8 mouse cellular contexts compared by ENCODE assay signal in genomic region chr10:24596003-24596868, GRCm38 (mm10). TPM values are rescaled to one million over a fixed set of nuclear protein-coding genes. Genes with fewer than 3 reads are reported as not detected.
DNase-seq lines count a peak whose midpoint lies in the region; ATAC-seq and TF ChIP-seq lines count a peak whose summit lies in the region.

No protein-coding gene starts in this region.

- peak overlapping the region; percentile 31; the same call in 1 of the 2 replicates for H3K4me3 ChIP-seq in thymus, adult 2 months (ENCODE audit: control insufficient read depth, insufficient read depth, low read length)
- H3K4me3 ChIP-seq in embryonic facial prominence, embryonic 10.5 days = peak overlapping the region; percentile 83
- H3K4me3 ChIP-seq in heart, embryonic 13.5 days = peak overlapping the region; percentile 86
- H3K4me3 ChIP-seq in midbrain, embryonic 10.5 days = peak overlapping the region; percentile 79

- peak overlapping the region; percentile 97 for H3K9ac ChIP-seq in heart, embryonic 13.5 days

- H3K36me3 ChIP-seq in thymus, adult 2 months (ENCODE audit: control insufficient read depth, insufficient read depth, low read length) = no peaks in the 10 kb centered on the region
- H3K36me3 ChIP-seq in embryonic facial prominence, embryonic 10.5 days (replicated peaks) = peaks cover 16% of the 10 kb centered on the region
- H3K36me3 ChIP-seq in heart, embryonic 13.5 days = peaks cover 16% of the 10 kb centered on the region
- H3K36me3 ChIP-seq in midbrain, embryonic 10.5 days = peaks cover 16% of the 10 kb centered on the region

- H3K27ac ChIP-seq in thymus, adult 2 months (ENCODE audit: control insufficient read depth, insufficient read depth, low read length) = no peak overlapping the region
- peak overlapping the region; percentile 95 for H3K27ac ChIP-seq in embryonic facial prominence, embryonic 10.5 days (replicated peaks)
- H3K27ac ChIP-seq in heart, embryonic 13.5 days (replicated peaks) = peak overlapping the region; percentile 99
- peak overlapping the region; percentile 96 for H3K27ac ChIP-seq in midbrain, embryonic 10.5 days (replicated peaks)

- H3K27me3 ChIP-seq in thymus, adult 2 months (ENCODE audit: control insufficient read depth, insufficient read depth, low read length) = peaks cover 8% of the 10 kb centered on the region
- no peaks in the 10 kb centered on the region for H3K27me3 ChIP-seq in embryonic facial prominence, embryonic 10.5 days (replicated peaks; ENCODE audit: low read depth, poor library complexity, severe bottlenecking)
- H3K27me3 ChIP-seq in heart, embryonic 13.5 days (replicated peaks) = no peaks in the 10 kb centered on the region
- H3K27me3 ChIP-seq in midbrain, embryonic 10.5 days (ENCODE audit: low read depth, poor library complexity, severe bottlenecking) = no peaks in the 10 kb centered on the region

- TF ChIP-seq CTCF in thymus, adult 2 months (IDR thresholded peaks at IDR 0.05; ENCODE audit: borderline replicate concordance, control insufficient read depth, extremely low read depth, insufficient read depth, low read length, poor library complexity) = no peak

- H3K4me1 ChIP-seq in thymus, adult 2 months (replicated peaks; ENCODE audit: control insufficient read depth, insufficient read depth, low read length) = peaks cover 9% of the 10 kb centered on the region
- H3K4me1 ChIP-seq in embryonic facial prominence, embryonic 10.5 days = peaks cover 63% of the 10 kb centered on the region
- H3K4me1 ChIP-seq in heart, embryonic 13.5 days = peaks cover 63% of the 10 kb centered on the region
- H3K4me1 ChIP-seq in midbrain, embryonic 10.5 days = peaks cover 57% of the 10 kb centered on the region

- ATAC-seq in heart, embryonic 13.5 days (ENCODE audit: extremely low read depth, insufficient number of reproducible peaks, low FRiP score, low TSS enrichment) = 0 out of 2 replicates have a peak, but pooled peaks have one; percentile 9
- no peak for ATAC-seq in monocyte, adult 5-6 weeks (replicated peaks; ENCODE audit: insufficient number of reproducible peaks, low FRiP score, low TSS enrichment, poor library complexity, severe bottlenecking)

- WGBS in thymus, adult 2 months = 63% methylated on average over 31 of the region's 31 CpGs
- 13% methylated on average over 31 of the region's 31 CpGs for WGBS in embryonic facial prominence, embryonic 10.5 days
- WGBS in heart, embryonic 13.5 days = 8% methylated on average over 31 of the region's 31 CpGs
- WGBS in midbrain, embryonic 10.5 days = 15% methylated on average over 31 of the region's 31 CpGs

- no peak for TF ChIP-seq POLR2A in thymus, adult 2 months (IDR thresholded peaks at IDR 0.05; ENCODE audit: control insufficient read depth, extremely low read depth, insufficient read depth, low read length, poor library complexity)

- H3K4me2 ChIP-seq in heart, embryonic 13.5 days = peak overlapping the region; percentile 80

- DNase-seq in thymus, adult 2 months = no peak
- DNase-seq in thymus, postnatal 4 days = no peak
- peak; percentile 41 for DNase-seq in embryonic facial prominence, embryonic 10.5 days (ENCODE audit: low spot score)
- peak; percentile 76 for DNase-seq in kidney, postnatal 10 days
- peak; percentile 14 for DNase-seq in midbrain, embryonic 10.5 days (ENCODE audit: low spot score)
- DNase-seq in layer of hippocampus, postnatal 25 days (ENCODE audit: extremely low spot score in 1 of 2, low spot score in 1 of 2) = no peak

- H3K9me3 ChIP-seq in embryonic facial prominence, embryonic 10.5 days = no peaks in the 10 kb centered on the region
- H3K9me3 ChIP-seq in heart, embryonic 13.5 days = no peaks in the 10 kb centered on the region
- no peaks in the 10 kb centered on the region for H3K9me3 ChIP-seq in midbrain, embryonic 10.5 days (replicated peaks)

RNA-seq across cellular contexts. Expression of gene Ccn2, which starts 1.0 kb away (rescaled TPM):
- 14.1 and 19.7 TPM in 2 replicates for polyA plus RNA-seq in thymus, adult 2 months (2012; rRNA removed)
- 7.9 and 10.1 TPM in 2 replicates for polyA plus RNA-seq in embryonic facial prominence, embryonic 10.5 days (2016; fragmentation: Nextera tagmentation; extraction: Ambion mirVana)
- polyA plus RNA-seq in heart, embryonic 13.5 days (2015; fragmentation: Nextera tagmentation; extraction: Ambion mirVana) = 35.6 and 36.8 TPM in 2 replicates
- polyA plus RNA-seq in midbrain, embryonic 10.5 days (2016; fragmentation: Nextera tagmentation; extraction: Ambion mirVana) = 7.1 and 10.3 TPM in 2 replicates
- total RNA-seq in layer of hippocampus, postnatal 25 days (2021) = 1 to 10 TPM; 6.9 to 7.4 TPM
- not detected in 3 replicates for total RNA-seq in monocyte, adult 5-6 weeks (2017)

Comparison
In these comparisons a context has a peak if more than half of its experiments do, and no peak if none do; other contexts are left out.
1. DNase-seq: peak in embryonic facial prominence, embryonic 10.5 days (single experiment), kidney, postnatal 10 days (single experiment) and midbrain, embryonic 10.5 days (single experiment); none in thymus, adult 2 months (single experiment), thymus, postnatal 4 days (single experiment) and layer of hippocampus, postnatal 25 days (0 of 2).
2. H3K4me3 ChIP-seq: peak in every context shown above with its lines; median percentile 86 in heart, embryonic 13.5 days; 83 in embryonic facial prominence, embryonic 10.5 days; 79 in midbrain, embryonic 10.5 days; 31 in thymus, adult 2 months.